Mouse (Mus musculus): ENCODE data around the gene Tymp. TPM values are rescaled to one million over a fixed set of nuclear protein-coding genes. Genes with fewer than 3 reads are reported as not detected.
A peak's percentile ranks its signal among the peaks of the same experiment; 100 is the strongest.

The Tymp gene
- polyA plus RNA-seq, 1 experiment from 2014 or later, result 2.4 TPM

- 53% methylated on average over 12 of the region's 12 CpGs for WGBS
- no peak overlapping the region for H3K4me2 ChIP-seq (replicated peaks)
- H3K36me3 ChIP-seq, result no peaks in the 10 kb centered on the region
- no peaks in the 10 kb centered on the region for H3K4me1 ChIP-seq
- no peaks in the 10 kb centered on the region for H3K9me3 ChIP-seq
- no peaks in the 10 kb centered on the region for H3K27me3 ChIP-seq
- ATAC-seq (replicated peaks), result no peak
- no peak overlapping the region for H3K9ac ChIP-seq (replicated peaks)
- no peak overlapping the region for H3K27ac ChIP-seq (replicated peaks)
- no peak overlapping the region for H3K4me3 ChIP-seq
Observed at GRCm38 (mm10) chr15:89387127-89387526, 10.3 kb upstream of the Tymp start.

GRCm38 (mm10) chr15:89384617-89385016 lies 7.8 kb upstream of the Tymp start, which contains the start of gene Klhdc7b:
Gene Klhdc7b, plus strand, starts transcription at chr15:89384917.
- H3K36me3 ChIP-seq, result no peaks in the 10 kb centered on the region
- 86% methylated on average over 7 of the region's 7 CpGs for WGBS
- H3K27me3 ChIP-seq, result peaks cover 6% of the 10 kb centered on the region; the same call in 1 of the 2 replicates
- H3K9me3 ChIP-seq, result no peaks in the 10 kb centered on the region
- no peak for ATAC-seq (replicated peaks)
- no peak within 1 kb of the TSS for H3K9ac ChIP-seq (replicated peaks)
- no peak within 1 kb of the TSS for H3K27ac ChIP-seq (replicated peaks)
- no peak within 1 kb of the TSS for H3K4me2 ChIP-seq (replicated peaks)
- H3K4me3 ChIP-seq, result no peak within 1 kb of the TSS
- H3K4me1 ChIP-seq, result peaks cover under 1% of the 10 kb centered on the region; the same call in 1 of the 2 replicates

DNA sequence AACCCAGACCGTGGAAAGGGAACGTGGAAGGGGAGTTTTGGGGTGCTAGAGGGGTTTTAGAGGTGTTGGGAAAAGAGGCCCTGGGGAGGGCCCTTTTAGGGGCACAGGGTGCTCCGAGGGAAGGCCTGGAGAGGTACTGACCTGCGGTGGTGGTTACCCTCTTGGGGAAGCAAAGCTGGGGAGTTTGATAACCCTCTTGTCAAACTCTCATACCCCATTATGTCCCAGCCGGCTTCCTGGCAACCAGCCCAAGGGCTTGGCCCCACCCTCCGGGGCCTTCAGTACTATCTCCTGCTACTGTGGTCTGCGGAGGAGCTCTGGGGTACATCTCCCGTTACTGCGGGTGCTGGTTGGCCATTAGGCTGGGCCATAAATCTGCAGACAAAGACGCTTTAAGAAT lies 2.6 kb upstream of the Tymp start:
- H3K4me3 ChIP-seq, result peak overlapping the region; percentile 39; the same call in 1 of the 2 replicates
- no peaks in the 10 kb centered on the region for H3K9me3 ChIP-seq
- H3K4me1 ChIP-seq, result peaks cover 17% of the 10 kb centered on the region
- ATAC-seq (replicated peaks), result no peak
- peaks cover 45% of the 10 kb centered on the region for H3K27me3 ChIP-seq
- no peak overlapping the region for H3K27ac ChIP-seq (replicated peaks)
- WGBS, result 8% methylated on average over 10 of the region's 10 CpGs
- no peaks in the 10 kb centered on the region for H3K36me3 ChIP-seq
- H3K9ac ChIP-seq (replicated peaks), result peak overlapping the region; percentile 41
- peak overlapping the region; percentile 57 for H3K4me2 ChIP-seq (replicated peaks)

GRCm38 (mm10) chr15:89378831-89379401 lies 2.1 kb upstream of the Tymp start, which contains the start of gene Odf3b:
Gene Odf3b, minus strand, starts transcription at chr15:89379282.
- Histone ChIP-seq H3K4me2 (replicated peaks) (peak within 1 kb of the TSS; percentile 57), H3K27ac (replicated peaks) (no peak within 1 kb of the TSS), H3K36me3 (no peaks in the 10 kb centered on the region), H3K9me3 (no peaks in the 10 kb centered on the region), H3K4me3 (peak within 1 kb of the TSS; percentile 39), H3K4me1 (peaks cover 20% of the 10 kb centered on the region), H3K9ac (replicated peaks) (peak within 1 kb of the TSS; percentile 41), H3K27me3 (peaks cover 45% of the 10 kb centered on the region)
- WGBS, result under 1% methylated on average over 29 of the region's 33 CpGs
- no peak for ATAC-seq (replicated peaks)

- Histone ChIP-seq H3K9ac (replicated peaks) (peak overlapping the region; percentile 41), H3K36me3 (no peaks in the 10 kb centered on the region), H3K9me3 (no peaks in the 10 kb centered on the region), H3K27me3 (peaks cover 45% of the 10 kb centered on the region), H3K4me1 (peaks cover 21% of the 10 kb centered on the region), H3K27ac (replicated peaks) (no peak overlapping the region), H3K4me3 (peak overlapping the region; percentile 39), H3K4me2 (replicated peaks) (peak overlapping the region; percentile 57)
- WGBS, result 10% methylated on average over 46 of the region's 46 CpGs
- ATAC-seq (replicated peaks), result no peak
Observed at GRCm38 (mm10) chr15:89377938-89378828, 1.3 kb upstream of the Tymp start.

GRCm38 (mm10) chr15:89377362-89377761 lies 523 bp upstream of the Tymp start:
- 6% methylated on average over 18 of the region's 18 CpGs for WGBS
- H3K36me3 ChIP-seq, result 0 out of 2 replicates have a peak, but pooled peaks cover 2% of the 10 kb centered on the region
- H3K4me3 ChIP-seq, result no peak overlapping the region
- peaks cover 45% of the 10 kb centered on the region for H3K27me3 ChIP-seq
- H3K9me3 ChIP-seq, result no peaks in the 10 kb centered on the region
- H3K9ac ChIP-seq (replicated peaks), result no peak overlapping the region
- no peak for ATAC-seq (replicated peaks)
- H3K4me2 ChIP-seq (replicated peaks), result no peak overlapping the region
- H3K27ac ChIP-seq (replicated peaks), result no peak overlapping the region
- peaks cover 30% of the 10 kb centered on the region for H3K4me1 ChIP-seq

DNA sequence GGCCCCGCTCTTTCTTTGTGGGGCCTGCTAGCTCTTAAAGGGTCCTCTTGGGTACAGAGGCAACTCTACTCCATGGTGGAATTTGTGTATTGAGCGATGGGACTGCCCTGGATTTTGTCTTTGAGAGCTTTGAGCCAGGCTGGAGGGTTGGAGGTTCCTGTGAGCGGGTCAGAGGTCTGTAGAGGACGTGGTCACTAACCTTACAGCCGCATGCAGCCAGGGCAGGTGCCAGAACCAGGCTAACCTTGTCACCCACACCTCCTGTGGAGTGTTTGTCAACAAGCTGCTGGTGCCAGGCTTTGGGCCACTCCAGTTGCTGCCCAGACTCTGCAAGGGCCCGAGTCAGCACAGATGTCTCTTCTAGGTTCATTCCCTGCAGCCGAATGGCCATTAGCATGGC lies 799 bp downstream of the Tymp start:
- Histone ChIP-seq H3K9ac (replicated peaks) (no peak overlapping the region), H3K4me1 (peaks cover 30% of the 10 kb centered on the region), H3K36me3 (peaks cover 16% of the 10 kb centered on the region), H3K27me3 (peaks cover 45% of the 10 kb centered on the region), H3K9me3 (no peaks in the 10 kb centered on the region), H3K4me3 (no peak overlapping the region), H3K27ac (replicated peaks) (no peak overlapping the region), H3K4me2 (replicated peaks) (no peak overlapping the region)
- 85% methylated on average over 7 of the region's 7 CpGs for WGBS
- no peak for ATAC-seq (replicated peaks)

- WGBS, result 94% methylated on average over 17 of the region's 17 CpGs
- no peaks in the 10 kb centered on the region for H3K9me3 ChIP-seq
- H3K4me2 ChIP-seq (replicated peaks), result no peak overlapping the region
- no peak overlapping the region for H3K4me3 ChIP-seq
- H3K27me3 ChIP-seq, result peaks cover 42% of the 10 kb centered on the region
- H3K36me3 ChIP-seq, result peaks cover 26% of the 10 kb centered on the region
- no peak overlapping the region for H3K9ac ChIP-seq (replicated peaks)
- H3K27ac ChIP-seq (replicated peaks), result no peak overlapping the region
- H3K4me1 ChIP-seq, result peaks cover 30% of the 10 kb centered on the region
- ATAC-seq (replicated peaks), result no peak
Observed at GRCm38 (mm10) chr15:89374801-89375534, 1.9 kb downstream of the Tymp start.

DNA sequence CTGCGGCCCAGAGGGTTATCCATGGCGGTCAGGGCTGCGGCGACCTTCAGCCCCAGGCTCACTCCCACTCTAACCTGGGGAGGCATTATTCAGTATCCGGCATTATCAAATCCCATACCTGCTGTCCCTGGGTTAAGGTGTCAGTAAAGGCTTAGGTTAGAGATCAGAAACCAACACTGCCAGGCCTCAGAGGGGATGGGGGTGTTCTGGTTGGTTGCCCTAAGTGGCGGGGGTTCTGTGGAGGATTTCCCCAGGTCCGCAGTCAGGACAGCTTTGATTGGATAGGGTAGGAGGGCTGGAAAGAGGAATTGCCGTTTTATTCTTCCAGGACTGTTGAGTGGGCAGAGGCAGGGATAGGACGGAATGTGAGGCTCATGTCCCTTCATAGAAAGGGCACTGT lies 2.5 kb downstream of the Tymp start:
- Histone ChIP-seq H3K4me1 (peaks cover 27% of the 10 kb centered on the region), H3K4me2 (replicated peaks) (peak overlapping the region; percentile 65), H3K9me3 (no peaks in the 10 kb centered on the region), H3K9ac (replicated peaks) (peak overlapping the region; percentile 76), H3K4me3 (peak overlapping the region; percentile 59), H3K36me3 (peaks cover 33% of the 10 kb centered on the region), H3K27me3 (peaks cover 36% of the 10 kb centered on the region), H3K27ac (replicated peaks) (peak overlapping the region; percentile 93)
- ATAC-seq (replicated peaks), result no peak
- 51% methylated on average over 9 of the region's 9 CpGs for WGBS

- Histone ChIP-seq H3K36me3 (peaks cover 38% of the 10 kb centered on the region), H3K27me3 (peaks cover 31% of the 10 kb centered on the region), H3K9ac (replicated peaks) (peak within 1 kb of the TSS; percentile 76), H3K9me3 (no peaks in the 10 kb centered on the region), H3K27ac (replicated peaks) (peak within 1 kb of the TSS; percentile 93), H3K4me3 (peak within 1 kb of the TSS; percentile 59), H3K4me1 (peaks cover 22% of the 10 kb centered on the region), H3K4me2 (replicated peaks) (peak within 1 kb of the TSS; percentile 65)
- peak; percentile 86 for ATAC-seq (replicated peaks)
- under 1% methylated on average over 42 of the region's 42 CpGs for WGBS
Observed at GRCm38 (mm10) chr15:89373762-89374248, 3.0 kb downstream of the Tymp start, which contains the start of gene Sco2. Gene Sco2, minus strand, starts transcription at chr15:89373846.

DNA sequence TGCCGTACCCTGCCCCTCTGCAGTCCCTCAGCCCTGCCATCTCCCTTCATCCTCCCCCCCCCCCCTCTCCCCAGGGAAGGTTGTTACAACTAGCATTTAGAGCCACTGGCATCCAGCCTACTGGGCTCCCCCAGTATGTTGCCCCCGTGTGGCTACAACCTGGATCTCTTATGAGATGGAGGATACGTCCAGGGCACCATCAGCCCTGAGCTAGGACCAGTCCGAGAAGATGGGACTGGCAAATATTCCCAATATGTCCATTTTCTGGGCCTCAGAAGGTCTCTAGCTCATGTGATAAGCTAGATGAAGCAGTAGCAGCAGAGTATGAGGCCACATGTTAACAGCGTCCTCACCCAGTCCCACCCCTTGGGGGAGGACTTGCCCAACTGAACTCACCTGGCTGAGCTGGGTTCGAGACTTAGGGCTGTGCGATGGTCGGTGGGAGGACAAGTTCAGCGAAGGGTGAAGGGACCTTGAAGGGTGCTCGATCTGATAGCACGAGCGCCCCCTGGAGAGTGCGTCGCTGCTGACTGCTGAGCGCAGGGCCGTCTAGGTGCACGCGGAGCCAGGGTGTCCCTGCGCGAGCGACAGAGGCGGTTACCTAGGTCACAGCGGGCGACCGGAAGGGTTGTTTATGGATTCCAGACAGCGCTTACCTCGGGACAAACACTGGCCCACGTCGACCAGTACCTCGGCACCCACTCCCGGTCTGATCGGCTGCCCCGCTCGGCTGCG lies 3.6 kb downstream of the Tymp start:
- ATAC-seq (replicated peaks), result peak; percentile 88
- WGBS, result 2% methylated on average over 35 of the region's 35 CpGs
- peaks cover 44% of the 10 kb centered on the region for H3K36me3 ChIP-seq
- H3K9ac ChIP-seq (replicated peaks), result peak overlapping the region; percentile 76
- peak overlapping the region; percentile 65 for H3K4me2 ChIP-seq (replicated peaks)
- H3K27me3 ChIP-seq, result peaks cover 25% of the 10 kb centered on the region
- no peaks in the 10 kb centered on the region for H3K9me3 ChIP-seq
- H3K27ac ChIP-seq (replicated peaks), result peak overlapping the region; percentile 93
- H3K4me3 ChIP-seq, result peak overlapping the region; percentile 59
- peaks cover 16% of the 10 kb centered on the region for H3K4me1 ChIP-seq
